Mouse (Mus musculus): ENCODE measurements around the gene Cysrt1.

DNA sequence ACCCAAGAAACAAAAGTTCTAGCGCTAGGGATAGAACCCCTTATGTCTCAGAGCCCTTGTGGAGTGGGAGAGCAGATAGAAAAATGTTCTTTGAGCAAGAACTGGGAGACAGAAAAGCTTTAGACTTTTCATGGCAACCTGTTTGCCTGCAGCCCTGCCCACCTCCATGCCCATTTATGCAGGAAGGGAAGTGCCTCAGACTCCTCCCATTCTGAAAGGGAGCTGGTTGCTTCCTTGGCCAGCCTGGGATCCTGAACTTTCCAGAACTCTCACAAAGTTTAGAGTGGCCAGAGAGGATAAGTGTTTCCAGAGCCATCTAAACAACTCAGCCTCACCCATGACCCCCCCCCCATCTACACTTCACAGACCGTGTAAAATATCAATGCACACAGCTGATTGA, 45.1 kb downstream of the Cysrt1 start:
- no peak for TF ChIP-seq CTCF (IDR thresholded peaks at IDR 0.05; ENCODE audit: low read depth)
- TF ChIP-seq EP300 (optimal IDR thresholded peaks at IDR 0.05), result no peak
